Mouse (Mus musculus): Measurements from ENCODE around the gene Hsd17b7.

DNA sequence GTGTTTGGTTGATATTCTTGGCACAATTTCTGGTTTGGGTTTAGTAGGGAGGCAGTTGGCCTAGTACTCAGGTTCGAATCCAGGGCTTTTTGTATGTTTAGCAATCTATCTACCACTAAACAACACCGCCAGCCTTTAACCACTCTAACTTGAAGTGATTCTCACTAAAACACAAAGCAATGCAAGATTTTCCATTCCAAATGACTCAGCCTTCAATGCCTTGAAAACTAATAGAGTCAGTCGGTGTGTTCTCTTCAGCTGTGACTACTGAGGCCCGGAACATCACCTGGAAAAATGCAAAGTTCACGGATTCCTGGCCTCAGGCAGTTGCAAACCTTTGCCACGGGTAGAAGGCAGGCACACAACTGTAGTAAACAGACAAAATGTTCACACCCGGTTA is 37.3 kb downstream of the Hsd17b7 start:
- no peak for TF ChIP-seq MAX (IDR thresholded peaks at IDR 0.05; ENCODE audit: low read length)
- no peak for TF ChIP-seq CTCF (IDR thresholded peaks at IDR 0.05 in 2 of 3, conservative IDR thresholded peaks at IDR 0.05 in 1 of 3; ENCODE audit: control insufficient read depth in 1 of 3, insufficient read depth in 1 of 3, low read depth in 2 of 3, low read length in 3 of 3, poor library complexity in 1 of 3, severe bottlenecking in 1 of 3)
- no peak for TF ChIP-seq MYC (IDR thresholded peaks at IDR 0.05; ENCODE audit: low read depth, low read length)
- no peak for TF ChIP-seq POLR2A (IDR thresholded peaks at IDR 0.05; ENCODE audit: control insufficient read depth in 1 of 2, insufficient read depth in 1 of 2, low read depth in 1 of 2, low read length in 2 of 2, poor library complexity in 1 of 2)
- TF ChIP-seq TCF12 (IDR thresholded peaks at IDR 0.05; ENCODE audit: low read depth, low read length), result no peak
- no peak for TF ChIP-seq MEF2A (IDR thresholded peaks at IDR 0.05; ENCODE audit: extremely low read depth, insufficient replicate concordance, low read depth, low read length, poor library complexity, severe bottlenecking)
- TF ChIP-seq EP300 (IDR thresholded peaks at IDR 0.05; ENCODE audit: low read depth in 1 of 2, low read length in 2 of 2), result no peak
- TF ChIP-seq NRF1 (IDR thresholded peaks at IDR 0.05; ENCODE audit: insufficient read depth, low read depth, low read length, poor library complexity, severe bottlenecking), result no peak
- no peak for TF ChIP-seq JUND (IDR thresholded peaks at IDR 0.05; ENCODE audit: low read depth, low read length)
- no peak for TF ChIP-seq MAZ (IDR thresholded peaks at IDR 0.05; ENCODE audit: low read depth, low read length)
- TF ChIP-seq ZNF384 (IDR thresholded peaks at IDR 0.05; ENCODE audit: low read depth, low read length), result no peak

Measured in MEL (cell line).